Mouse (Mus musculus): ENCODE measurements around the gene Slc6a16. TPM values are rescaled to one million over a fixed set of nuclear protein-coding genes. Genes with fewer than 3 reads are reported as not detected.

The Slc6a16 gene
- polyA plus RNA-seq, 1 experiment: 0.05 TPM

DNA sequence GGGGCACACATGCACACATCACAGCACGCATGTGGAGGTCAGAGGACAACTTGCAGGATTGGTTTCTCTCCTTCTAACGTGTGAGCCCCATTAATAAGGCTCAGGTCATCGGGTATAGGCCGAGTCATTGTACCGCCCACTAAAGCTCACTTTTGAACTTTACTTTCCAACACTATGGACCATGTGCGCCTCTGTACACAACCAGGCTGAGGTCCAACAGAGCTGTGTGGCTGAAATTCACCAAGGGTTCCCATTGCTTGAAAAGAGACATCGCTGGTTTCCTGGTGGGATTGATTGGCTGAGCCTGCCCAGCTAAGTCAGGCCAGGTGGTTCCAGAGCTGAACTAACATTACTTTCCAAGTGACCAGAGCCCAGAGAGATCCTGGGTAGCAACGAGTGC lies 32.8 kb downstream of the Slc6a16 start:
- no peak for DNase-seq
- Histone ChIP-seq H3K4me3 (ENCODE audit: insufficient read depth, low read depth, low read length) (no peak overlapping the region), H3K27me3 (replicated peaks; ENCODE audit: control insufficient read depth, insufficient read depth, low read length) (no peaks in the 10 kb centered on the region), H3K27ac (ENCODE audit: insufficient read depth, low read depth, low read length) (no peak overlapping the region), H3K4me1 (ENCODE audit: control insufficient read depth, insufficient read depth, low read length) (no peaks in the 10 kb centered on the region), H3K36me3 (ENCODE audit: control insufficient read depth, insufficient read depth, low read length) (no peaks in the 10 kb centered on the region)
- 88% methylated on average over 8 of the region's 8 CpGs for WGBS
- TF ChIP-seq POLR2A (IDR thresholded peaks at IDR 0.05; ENCODE audit: low read depth, low read length) (no peak), CTCF (conservative IDR thresholded peaks at IDR 0.05; ENCODE audit: insufficient read depth, insufficient read length, low read depth, low read length) (no peak)

DNA sequence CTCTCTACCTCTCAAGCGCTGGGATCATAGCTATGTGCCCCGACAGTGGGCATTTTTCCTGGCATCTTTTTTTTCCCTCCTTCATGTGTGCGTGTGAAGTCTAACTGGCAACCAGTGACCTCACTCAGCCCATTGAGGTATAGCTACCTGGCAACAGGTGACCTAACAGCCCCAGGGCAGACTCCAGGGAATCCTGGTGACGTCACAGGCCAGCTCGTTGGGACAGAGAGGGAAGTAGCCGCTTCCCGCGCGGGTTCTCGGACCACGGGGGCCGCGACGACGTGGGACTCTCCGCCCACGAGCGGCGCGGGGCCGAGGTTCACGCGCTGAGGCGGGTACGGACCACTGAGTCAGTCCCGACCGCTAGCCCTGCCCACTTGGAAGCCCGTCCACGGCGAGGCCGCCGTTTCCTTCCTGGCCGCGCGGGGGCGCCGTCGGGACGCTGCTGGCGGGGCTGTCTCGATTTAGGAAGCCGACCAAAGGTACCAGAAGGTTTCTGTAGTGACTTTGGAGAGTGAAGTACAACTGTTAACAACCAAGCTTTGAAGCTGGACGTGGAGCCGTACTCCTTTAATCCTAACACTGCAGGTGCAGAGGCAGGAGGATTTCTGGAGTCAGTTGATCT lies 36.4 kb downstream of the Slc6a16 start, which contains the start of gene Slc6a21:
Slc6a21 (plus strand) TSS at position 378 of the 625 bp plus-strand sequence.
- DNase-seq: peak; percentile 83
- no peaks in the 10 kb centered on the region for H3K27me3 ChIP-seq (replicated peaks; ENCODE audit: control insufficient read depth, insufficient read depth, low read length)
- no peaks in the 10 kb centered on the region for H3K4me1 ChIP-seq (ENCODE audit: control insufficient read depth, insufficient read depth, low read length)
- peak within 1 kb of the TSS; percentile 50 for H3K4me3 ChIP-seq (ENCODE audit: insufficient read depth, low read depth, low read length)
- H3K36me3 ChIP-seq (ENCODE audit: control insufficient read depth, insufficient read depth, low read length): no peaks in the 10 kb centered on the region
- H3K27ac ChIP-seq (ENCODE audit: insufficient read depth, low read depth, low read length): no peak within 1 kb of the TSS
- TF ChIP-seq CTCF (conservative IDR thresholded peaks at IDR 0.05; ENCODE audit: insufficient read depth, insufficient read length, low read depth, low read length) (peak; percentile 75), POLR2A (IDR thresholded peaks at IDR 0.05; ENCODE audit: low read depth, low read length) (no peak)
- 7% methylated on average over 44 of the region's 44 CpGs for WGBS

DNA sequence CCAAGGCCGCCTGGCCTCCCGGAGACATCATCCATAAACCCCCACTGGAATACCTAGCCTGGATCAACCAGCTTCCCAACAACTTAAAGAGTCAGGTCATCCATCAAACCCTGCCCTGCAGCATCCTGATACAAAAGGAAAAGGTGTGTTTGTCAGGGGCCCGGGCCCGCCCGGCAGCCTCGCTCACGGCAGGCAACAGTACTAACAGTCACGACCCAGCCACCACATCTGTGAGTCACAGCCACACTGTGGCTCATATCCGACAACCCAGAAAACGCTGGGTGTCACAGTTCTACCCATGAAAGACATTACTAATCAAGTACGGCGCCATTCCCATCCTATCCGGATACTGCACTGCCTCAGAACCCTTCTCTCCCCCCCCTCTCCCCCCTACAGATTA lies 45.6 kb downstream of the Slc6a16 start:
- WGBS: 85% methylated on average over 13 of the region's 13 CpGs
- no peak for TF ChIP-seq POLR2A (IDR thresholded peaks at IDR 0.05; ENCODE audit: low read depth, low read length)
- TF ChIP-seq CTCF (conservative IDR thresholded peaks at IDR 0.05; ENCODE audit: insufficient read depth, insufficient read length, low read depth, low read length): no peak

DNA sequence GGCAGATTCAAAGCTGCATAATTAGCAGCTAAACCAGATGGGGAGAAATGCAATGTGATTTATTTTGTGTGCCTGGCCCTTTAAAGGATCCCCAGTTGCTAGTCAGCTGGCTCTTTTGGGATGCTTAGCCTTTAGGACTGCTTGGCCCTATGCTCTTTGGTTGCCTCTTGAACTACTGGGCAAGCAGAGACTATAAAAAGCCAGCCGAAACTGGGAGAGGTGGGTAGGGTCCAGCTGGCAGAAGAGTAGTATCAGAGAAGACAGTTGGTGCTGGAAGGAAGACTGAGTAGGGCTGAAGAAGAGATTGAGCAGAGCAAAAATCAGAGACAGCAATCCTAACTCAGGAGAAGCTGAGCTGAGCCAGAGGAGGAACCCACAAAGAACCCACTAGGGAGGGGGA lies 55.7 kb downstream of the Slc6a16 start:
- Histone ChIP-seq H3K4me3 (ENCODE audit: insufficient read depth, low read depth, low read length) (no peak overlapping the region), H3K4me1 (ENCODE audit: control insufficient read depth, insufficient read depth, low read length) (no peaks in the 10 kb centered on the region), H3K27me3 (replicated peaks; ENCODE audit: control insufficient read depth, insufficient read depth, low read length) (no peaks in the 10 kb centered on the region), H3K27ac (ENCODE audit: insufficient read depth, low read depth, low read length) (no peak overlapping the region), H3K36me3 (ENCODE audit: control insufficient read depth, insufficient read depth, low read length) (no peaks in the 10 kb centered on the region)
- WGBS: 76% methylated on average over 1 of the region's 1 CpGs
- DNase-seq: no peak
- TF ChIP-seq POLR2A (IDR thresholded peaks at IDR 0.05; ENCODE audit: low read depth, low read length): no peak
- no peak for TF ChIP-seq CTCF (conservative IDR thresholded peaks at IDR 0.05; ENCODE audit: insufficient read depth, insufficient read length, low read depth, low read length)

More for the DNA sequence above, 45.6 kb downstream of the Slc6a16 start:
- Histone ChIP-seq H3K27ac (ENCODE audit: insufficient read depth, low read depth, low read length) (no peak overlapping the region), H3K4me1 (ENCODE audit: control insufficient read depth, insufficient read depth, low read length) (no peaks in the 10 kb centered on the region), H3K27me3 (replicated peaks; ENCODE audit: control insufficient read depth, insufficient read depth, low read length) (no peaks in the 10 kb centered on the region), H3K4me3 (ENCODE audit: insufficient read depth, low read depth, low read length) (no peak overlapping the region), H3K36me3 (ENCODE audit: control insufficient read depth, insufficient read depth, low read length) (no peaks in the 10 kb centered on the region)
- no peak for DNase-seq

DNA sequence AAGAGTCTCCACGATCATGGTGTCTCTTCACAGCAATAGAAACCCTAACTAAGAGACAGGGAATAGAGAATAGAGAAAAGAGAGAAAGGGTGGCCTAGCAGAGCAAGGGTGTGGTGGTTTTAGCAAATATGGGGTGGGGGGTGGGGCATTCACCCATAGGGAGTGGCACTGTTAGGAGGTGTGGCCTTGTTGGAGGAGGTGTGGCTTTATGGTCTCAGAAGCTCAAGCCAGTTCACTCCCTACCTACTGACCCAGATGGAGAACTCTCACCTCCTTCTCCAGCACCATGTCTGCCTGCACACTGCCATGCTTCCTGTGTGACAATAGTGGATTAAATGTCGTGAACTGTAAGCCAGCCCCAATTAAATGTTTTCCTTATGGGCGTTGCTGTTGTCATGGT lies 56.7 kb downstream of the Slc6a16 start:
- TF ChIP-seq CTCF (conservative IDR thresholded peaks at IDR 0.05; ENCODE audit: insufficient read depth, insufficient read length, low read depth, low read length) (no peak), POLR2A (IDR thresholded peaks at IDR 0.05; ENCODE audit: low read depth, low read length) (no peak)
- H3K27me3 ChIP-seq (replicated peaks; ENCODE audit: control insufficient read depth, insufficient read depth, low read length): no peaks in the 10 kb centered on the region
- no peak overlapping the region for H3K4me3 ChIP-seq (ENCODE audit: insufficient read depth, low read depth, low read length)
- H3K36me3 ChIP-seq (ENCODE audit: control insufficient read depth, insufficient read depth, low read length): no peaks in the 10 kb centered on the region
- H3K4me1 ChIP-seq (ENCODE audit: control insufficient read depth, insufficient read depth, low read length): no peaks in the 10 kb centered on the region
- H3K27ac ChIP-seq (ENCODE audit: insufficient read depth, low read depth, low read length): no peak overlapping the region
- WGBS: 56% methylated on average over 3 of the region's 3 CpGs
- no peak for DNase-seq

DNA sequence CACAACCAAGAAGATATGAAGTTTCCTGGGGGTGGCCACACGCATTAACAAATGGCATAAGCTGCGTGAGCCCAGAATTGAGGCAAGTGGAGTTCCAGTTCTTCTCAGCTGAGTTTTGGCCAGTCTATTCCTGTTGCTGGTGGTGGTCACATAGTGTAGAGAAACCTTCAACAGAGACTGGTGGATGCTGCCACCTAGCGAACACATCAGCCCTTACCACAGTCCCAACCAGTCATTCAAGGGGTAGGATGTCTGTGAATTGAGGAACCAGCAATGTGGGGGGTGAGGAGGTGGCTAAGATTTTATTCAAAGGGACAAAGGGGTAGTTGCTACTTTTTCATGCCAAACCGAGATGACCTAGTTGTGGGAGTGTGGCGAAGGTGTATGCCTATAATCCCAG lies 58.9 kb downstream of the Slc6a16 start:
- H3K4me1 ChIP-seq (ENCODE audit: control insufficient read depth, insufficient read depth, low read length): no peaks in the 10 kb centered on the region
- no peak overlapping the region for H3K27ac ChIP-seq (ENCODE audit: insufficient read depth, low read depth, low read length)
- no peaks in the 10 kb centered on the region for H3K27me3 ChIP-seq (replicated peaks; ENCODE audit: control insufficient read depth, insufficient read depth, low read length)
- H3K4me3 ChIP-seq (ENCODE audit: insufficient read depth, low read depth, low read length): no peak overlapping the region
- WGBS: 6% methylated on average over 5 of the region's 5 CpGs
- no peaks in the 10 kb centered on the region for H3K36me3 ChIP-seq (ENCODE audit: control insufficient read depth, insufficient read depth, low read length)
- TF ChIP-seq POLR2A (IDR thresholded peaks at IDR 0.05; ENCODE audit: low read depth, low read length) (no peak), CTCF (conservative IDR thresholded peaks at IDR 0.05; ENCODE audit: insufficient read depth, insufficient read length, low read depth, low read length) (peak; percentile 92)
- DNase-seq: peak; percentile 49

DNA sequence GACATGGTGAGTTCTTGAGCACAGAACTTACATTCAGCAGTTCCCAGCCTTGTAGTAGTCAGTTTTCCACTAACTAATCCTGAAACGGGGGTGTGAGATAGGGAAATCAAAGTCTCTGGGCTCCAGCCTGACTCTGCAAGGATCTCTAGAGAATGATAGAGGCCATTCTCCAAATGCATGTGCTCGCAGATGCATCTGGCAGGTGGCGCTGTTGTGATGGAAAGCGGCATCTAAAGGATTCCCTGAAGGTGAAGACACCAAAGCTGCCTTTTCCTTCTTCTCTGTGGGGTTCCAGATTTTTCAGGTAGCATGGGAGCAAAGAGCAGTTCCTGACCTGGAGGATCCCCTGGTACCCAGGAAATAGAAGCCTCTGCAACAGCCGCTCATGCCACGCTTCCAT lies 59.4 kb downstream of the Slc6a16 start:
- H3K27me3 ChIP-seq (replicated peaks; ENCODE audit: control insufficient read depth, insufficient read depth, low read length): no peaks in the 10 kb centered on the region
- WGBS: 16% methylated on average over 6 of the region's 6 CpGs
- no peak overlapping the region for H3K4me3 ChIP-seq (ENCODE audit: insufficient read depth, low read depth, low read length)
- no peaks in the 10 kb centered on the region for H3K4me1 ChIP-seq (ENCODE audit: control insufficient read depth, insufficient read depth, low read length)
- DNase-seq: peak; percentile 74
- no peak overlapping the region for H3K27ac ChIP-seq (ENCODE audit: insufficient read depth, low read depth, low read length)
- H3K36me3 ChIP-seq (ENCODE audit: control insufficient read depth, insufficient read depth, low read length): no peaks in the 10 kb centered on the region
- TF ChIP-seq CTCF (conservative IDR thresholded peaks at IDR 0.05; ENCODE audit: insufficient read depth, insufficient read length, low read depth, low read length) (peak; percentile 79), POLR2A (IDR thresholded peaks at IDR 0.05; ENCODE audit: low read depth, low read length) (no peak)

All from kidney, adult 2 months (tissue).